Mouse (Mus musculus) lung, postnatal 36 days (tissue): ENCODE measurements around the gene Wfdc1.

Experiments used
- DNase-seq: peaks from one replicate; pipeline ENCODE4 v3.0.0; 2022; ENCODE audit warnings: mixed read lengths

Wfdc1 gene

GRCm38 (mm10) chr8:119666219-119666951 lies at the start of gene Wfdc1:
Gene Wfdc1 (plus strand): TSS chr8:119666365.
- peak; percentile 53 for DNase-seq

DNA sequence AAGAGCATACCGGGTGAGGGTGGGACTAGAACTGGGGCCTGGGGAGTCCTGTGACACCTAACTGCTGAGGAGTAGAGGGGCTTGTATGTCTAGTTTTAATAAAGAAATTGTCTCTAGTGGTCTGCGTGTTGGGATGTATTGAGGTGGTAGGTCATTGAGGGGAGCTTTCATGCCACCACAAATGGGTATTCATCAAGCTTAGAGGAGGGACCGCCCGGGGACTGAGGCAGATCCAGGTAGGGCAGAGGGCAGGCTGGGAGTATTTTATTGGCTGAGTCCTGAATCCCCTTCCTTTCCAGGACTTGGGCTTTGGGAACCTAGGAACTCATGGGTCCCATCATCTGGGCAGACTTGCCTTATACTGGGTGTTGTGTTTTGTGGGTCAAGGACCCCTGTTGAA lies 49.4 kb upstream of the Wfdc1 start:
- no peak for DNase-seq

GRCm38 (mm10) chr8:119617586-119617985 lies 48.6 kb upstream of the Wfdc1 start:
- DNase-seq: no peak

GRCm38 (mm10) chr8:119618887-119619286 lies 47.3 kb upstream of the Wfdc1 start:
- DNase-seq: no peak

GRCm38 (mm10) chr8:119620116-119620840 lies 45.9 kb upstream of the Wfdc1 start:
- DNase-seq: no peak

DNA sequence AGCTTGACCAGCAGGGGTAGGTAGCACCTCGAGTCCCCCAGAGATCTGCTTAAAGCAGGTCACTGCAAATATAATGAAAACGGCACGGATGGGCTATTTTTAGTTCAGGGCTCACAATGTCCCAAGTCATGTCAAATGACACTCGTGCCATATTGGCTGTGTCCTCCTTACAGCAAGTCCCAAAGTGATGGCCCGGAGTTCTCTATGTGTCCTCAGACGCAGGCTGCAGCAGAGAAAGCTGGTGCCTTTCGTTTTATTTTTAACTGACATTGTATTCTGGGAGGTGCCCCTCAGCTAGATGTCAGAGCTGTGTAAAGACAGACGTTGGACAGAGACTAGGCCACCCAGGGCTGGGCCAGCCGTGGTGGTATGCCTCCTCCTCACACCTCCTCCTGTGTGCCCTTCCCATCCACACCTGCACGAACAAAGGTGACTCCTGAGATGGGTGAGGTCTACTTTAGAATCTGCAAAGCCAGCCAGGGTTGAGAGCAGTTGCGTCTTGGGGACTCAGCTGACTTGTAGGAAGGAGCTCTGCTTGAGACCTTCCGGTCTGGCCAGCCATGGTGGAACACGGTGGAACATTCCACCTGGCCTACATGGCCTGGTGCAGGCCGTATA lies 45.2 kb upstream of the Wfdc1 start:
- no peak for DNase-seq

- DNase-seq: no peak
Observed at GRCm38 (mm10) chr8:119622555-119622954, 43.6 kb upstream of the Wfdc1 start.

DNA sequence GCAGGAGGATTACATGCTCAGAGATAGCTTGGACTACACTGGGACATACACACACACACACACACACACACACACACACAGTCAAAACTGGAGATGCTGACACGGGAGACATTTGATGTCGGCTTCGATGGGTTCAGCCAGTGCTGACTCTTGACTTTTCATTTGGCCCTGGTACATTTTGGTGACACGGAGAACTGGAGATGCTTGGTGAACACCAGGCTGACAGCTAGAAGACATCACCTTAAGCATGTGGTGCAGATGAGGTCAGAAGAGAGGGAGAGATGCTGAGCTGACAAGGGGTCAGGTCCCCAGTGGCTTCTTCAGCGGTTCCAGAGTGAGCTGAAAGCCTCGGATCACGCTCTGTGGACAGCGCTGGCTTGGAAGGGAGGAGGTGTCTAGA lies 43.1 kb upstream of the Wfdc1 start:
- DNase-seq: no peak

DNA sequence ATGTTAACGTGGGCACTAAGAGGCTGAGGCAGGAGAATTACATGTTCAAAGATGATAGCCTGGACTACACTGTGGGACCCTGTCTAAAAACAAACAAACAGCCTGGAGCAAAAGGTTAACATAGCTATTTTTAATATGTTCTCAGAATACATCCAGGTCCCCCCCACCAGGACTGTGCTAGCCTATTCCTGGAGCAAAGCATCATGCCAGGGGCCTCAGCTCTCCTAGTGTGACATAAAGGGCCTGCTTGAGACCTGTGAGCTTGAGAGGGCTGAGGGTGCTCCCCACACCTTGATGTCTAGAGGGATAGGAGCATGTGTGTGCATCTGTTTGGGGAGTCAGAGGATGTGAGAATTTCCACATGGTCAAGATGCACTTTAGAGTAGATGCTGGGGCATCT lies 42.4 kb upstream of the Wfdc1 start:
- no peak for DNase-seq

DNA sequence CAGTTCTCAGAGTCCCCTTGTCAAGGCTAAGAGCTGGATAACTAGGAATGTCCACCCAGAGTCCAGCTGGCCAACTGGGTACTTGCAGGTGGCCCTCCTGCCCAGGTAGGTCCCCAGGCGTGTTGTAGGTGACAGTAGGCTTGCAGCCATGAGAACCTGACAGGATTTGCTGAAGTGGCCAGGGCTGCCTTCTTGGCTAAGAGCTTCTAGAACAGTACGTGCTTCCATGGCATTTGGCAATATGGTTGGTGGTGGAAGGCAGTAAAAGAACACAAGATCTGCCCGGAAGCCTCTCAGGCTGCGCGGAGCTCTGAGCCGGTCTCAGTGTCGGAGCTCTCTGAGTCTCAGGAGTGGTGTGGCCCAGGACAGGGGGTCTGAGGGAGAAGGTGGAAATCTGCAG lies 41.2 kb upstream of the Wfdc1 start:
- DNase-seq: no peak

DNA sequence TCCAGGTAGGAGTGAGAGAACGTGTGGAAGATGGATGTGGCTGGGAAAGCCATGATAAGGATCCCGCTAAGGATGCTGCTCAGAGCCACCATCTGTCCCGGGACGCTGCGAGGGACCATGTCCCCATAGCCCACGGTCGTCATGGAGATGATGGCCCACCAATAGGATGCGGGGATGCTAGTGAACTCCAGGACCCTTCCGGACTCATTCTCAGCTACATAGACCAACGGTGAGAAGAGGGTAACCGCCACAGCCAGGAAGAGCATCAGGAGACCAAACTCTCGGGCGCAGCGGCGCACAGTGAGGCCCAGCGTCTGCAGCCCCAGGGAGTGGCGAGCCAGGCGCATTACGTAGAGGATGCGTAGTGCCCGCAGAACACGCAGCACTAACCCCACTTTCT lies 40.4 kb upstream of the Wfdc1 start:
- DNase-seq: no peak

- no peak for DNase-seq
Observed at GRCm38 (mm10) chr8:119627199-119627598, 39.0 kb upstream of the Wfdc1 start.

DNA sequence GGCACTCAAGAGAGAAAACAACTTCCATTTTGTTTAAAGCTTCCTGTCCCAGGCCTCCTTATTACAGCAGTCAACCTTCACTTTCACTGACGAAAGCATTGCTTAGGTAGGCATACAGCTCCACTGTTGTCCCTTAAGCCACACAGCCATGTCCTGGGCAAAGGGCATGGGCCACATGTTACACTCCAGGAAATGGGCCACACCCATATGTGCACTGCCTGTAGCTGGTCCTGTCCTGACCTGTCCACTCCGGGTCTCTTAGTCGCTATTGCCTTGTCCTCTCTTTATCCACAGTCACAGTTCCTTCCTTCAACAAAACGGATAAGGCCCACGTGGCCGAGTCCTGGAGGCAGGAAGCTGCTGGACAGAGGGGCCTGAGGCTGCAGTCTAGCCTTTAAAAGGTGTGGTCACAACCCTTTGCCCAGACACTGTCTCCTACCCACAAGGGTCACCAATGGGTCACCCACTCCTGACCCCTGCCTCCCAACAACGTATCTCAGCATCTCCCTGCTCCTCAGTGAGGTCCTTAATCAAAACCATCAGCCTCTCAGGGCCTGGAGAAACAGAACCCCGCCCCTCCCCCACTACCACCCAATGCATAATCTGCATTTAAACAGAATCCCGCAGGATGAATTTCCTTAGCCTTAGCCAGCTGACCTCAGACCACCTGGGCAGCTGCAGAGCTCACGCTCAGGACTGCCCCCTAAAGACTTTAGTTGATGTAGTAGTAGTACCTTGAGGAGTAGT lies 38.4 kb upstream of the Wfdc1 start:
- no peak for DNase-seq

GRCm38 (mm10) chr8:119630841-119631240 lies 35.3 kb upstream of the Wfdc1 start:
- no peak for DNase-seq

- no peak for DNase-seq
Observed at GRCm38 (mm10) chr8:119632246-119632645, 33.9 kb upstream of the Wfdc1 start.

- DNase-seq: no peak
Observed at GRCm38 (mm10) chr8:119632909-119633308, 33.3 kb upstream of the Wfdc1 start.

DNA sequence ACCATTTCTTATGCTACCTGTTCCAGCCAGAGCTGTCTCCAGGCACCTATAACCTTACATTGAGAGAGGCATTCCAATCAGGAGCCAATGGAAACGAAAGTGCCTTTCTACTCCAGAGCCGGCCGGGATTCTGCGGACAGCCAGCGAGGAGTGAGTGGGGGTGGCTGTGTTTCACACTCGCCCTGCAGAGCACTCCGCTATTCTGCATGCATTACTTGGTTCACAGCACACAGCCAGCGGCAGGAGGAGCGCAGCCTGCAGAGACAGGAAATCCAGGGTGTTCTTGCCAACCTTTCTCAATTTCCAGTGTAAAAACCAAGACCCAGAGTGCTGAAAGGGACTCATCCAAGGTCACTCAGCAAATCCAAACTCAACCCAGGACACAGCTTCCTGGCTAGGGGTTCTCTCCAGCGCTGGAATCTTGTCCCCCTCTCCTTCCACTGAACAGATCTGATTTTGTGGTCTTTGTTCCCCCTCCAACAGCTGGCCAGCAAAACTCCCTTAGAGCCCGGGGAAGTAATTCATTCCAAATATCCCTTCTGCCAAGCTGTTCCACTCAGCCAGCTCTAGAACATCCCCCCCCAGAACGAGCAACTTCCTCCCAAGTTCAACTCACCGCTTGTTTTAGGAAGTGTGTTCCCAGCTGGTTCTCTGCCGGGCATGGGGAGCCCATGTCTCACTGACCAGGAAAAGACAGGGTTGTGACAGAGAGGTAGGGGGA lies 31.4 kb upstream of the Wfdc1 start:
- no peak for DNase-seq

DNA sequence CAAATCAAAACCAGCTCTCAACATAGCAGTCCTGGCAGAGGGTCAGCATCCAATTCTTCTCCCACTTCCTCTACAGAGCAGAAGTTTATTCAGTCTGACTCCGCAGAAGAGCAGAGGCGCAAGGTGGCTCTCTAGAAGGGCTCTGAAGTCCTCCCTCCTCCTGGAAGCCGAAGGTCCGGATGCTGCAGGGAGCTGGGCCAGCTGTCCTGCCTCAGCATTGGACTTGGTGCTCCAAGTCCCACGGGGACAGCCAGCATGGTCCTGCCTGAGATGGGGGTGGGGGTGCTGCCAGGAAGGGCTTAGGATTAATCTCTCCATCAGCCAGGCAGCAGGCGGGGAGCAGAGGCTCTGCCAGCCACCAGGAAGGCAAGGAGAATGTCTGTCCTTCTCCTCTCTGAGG lies 30.8 kb upstream of the Wfdc1 start, which contains the start of gene Kcng4:
Gene Kcng4 (minus strand): TSS at position 303 of the 400 bp plus-strand sequence.
- DNase-seq: no peak

DNA sequence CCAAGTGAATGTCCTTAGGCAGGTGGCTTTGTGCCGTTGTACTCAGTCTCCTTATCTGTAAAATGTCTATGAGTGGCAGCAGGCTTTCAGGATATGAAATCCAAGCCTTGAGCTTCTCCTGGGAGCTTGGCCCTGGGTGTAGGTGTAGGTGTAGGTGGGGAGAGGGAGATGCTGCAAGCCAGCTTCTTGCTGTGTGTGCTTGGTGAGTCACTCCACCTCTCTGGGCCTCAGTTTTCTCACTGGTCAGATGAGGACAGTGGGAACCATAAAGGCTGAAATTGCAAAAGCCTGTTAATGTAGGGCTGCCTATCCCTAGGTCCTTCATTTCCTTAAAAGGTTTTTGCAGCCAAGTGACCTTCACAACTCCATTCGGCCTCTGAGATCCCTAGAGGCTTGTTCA lies 30.2 kb upstream of the Wfdc1 start:
- no peak for DNase-seq

- no peak for DNase-seq
Observed at GRCm38 (mm10) chr8:119636766-119637165, 29.4 kb upstream of the Wfdc1 start.

DNA sequence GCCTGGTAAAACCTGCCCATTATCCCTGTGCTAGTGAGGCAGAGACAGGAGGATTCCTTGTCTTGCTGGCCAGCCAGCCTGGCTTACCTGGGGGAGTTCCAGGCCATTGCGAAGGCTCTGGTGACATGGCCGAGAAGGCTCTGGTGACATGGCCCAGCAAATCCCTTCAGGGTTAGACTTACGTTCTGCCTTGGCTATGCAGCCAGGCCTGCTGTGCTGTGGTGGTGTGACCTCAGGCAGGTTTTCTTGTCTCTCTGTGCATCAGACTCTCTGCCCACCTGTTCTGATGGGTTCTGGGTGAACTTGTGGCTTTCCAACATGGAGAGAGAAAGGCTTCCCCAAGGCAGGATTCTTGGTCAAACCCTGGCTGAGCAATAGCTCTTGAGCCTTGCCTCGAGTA lies 28.8 kb upstream of the Wfdc1 start:
- no peak for DNase-seq

GRCm38 (mm10) chr8:119638261-119638660 lies 27.9 kb upstream of the Wfdc1 start:
- no peak for DNase-seq

DNA sequence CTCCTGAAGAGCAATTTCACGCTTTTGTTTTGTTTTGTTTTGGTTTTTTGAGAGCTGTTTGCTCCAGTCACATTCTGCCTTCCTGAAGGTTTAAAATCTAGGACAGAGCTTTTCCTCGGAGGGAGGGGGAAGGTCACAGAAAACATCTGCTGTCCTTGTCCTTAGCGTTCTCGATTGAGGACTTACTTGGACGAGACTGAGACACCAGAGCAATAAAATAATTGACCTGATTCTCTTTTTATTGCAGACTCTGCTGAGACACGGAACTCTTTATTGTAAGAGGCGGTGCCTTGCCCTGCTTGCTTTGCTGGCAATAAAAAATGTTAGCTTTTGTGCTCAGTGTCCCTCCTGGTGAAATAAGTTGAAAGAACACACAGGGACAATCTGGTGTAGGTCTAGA lies 26.4 kb upstream of the Wfdc1 start:
- DNase-seq: no peak
